Mouse (Mus musculus): ENCODE measurements at regions not wholly inside any gene's neighbourhood (a gene's known extent, or its start where the extent isn't known, plus 50 kb on each side); places are given as distances from the start of the nearest gene placed in this dataset.

- DNase-seq (ENCODE audit: low spot score) = no peak
Observed at GRCm38 (mm10) chr11:57958233-57958632, 50.6 kb upstream of the Larp1 start.

GRCm38 (mm10) chr11:57956909-57957308, 52.0 kb upstream of the Larp1 start:
- no peak for DNase-seq (ENCODE audit: low spot score)

- DNase-seq (ENCODE audit: low spot score) = no peak
Observed at GRCm38 (mm10) chr11:57956076-57956475, 52.8 kb upstream of the Larp1 start.

GRCm38 (mm10) chr11:57955476-57955875, 53.4 kb upstream of the Larp1 start:
- DNase-seq (ENCODE audit: low spot score) = no peak

GRCm38 (mm10) chr11:57954510-57955184, 54.2 kb upstream of the Larp1 start:
- DNase-seq (ENCODE audit: low spot score) = no peak

- no peak for DNase-seq (ENCODE audit: low spot score)
Observed at GRCm38 (mm10) chr11:57953694-57954093, 55.2 kb upstream of the Larp1 start.

- no peak for DNase-seq (ENCODE audit: low spot score)
Observed at GRCm38 (mm10) chr11:57952619-57953018, 56.2 kb upstream of the Larp1 start.

- DNase-seq (ENCODE audit: low spot score) = no peak
Observed at GRCm38 (mm10) chr11:57951541-57952326, 57.1 kb upstream of the Larp1 start.

GRCm38 (mm10) chr11:57950989-57951388, 57.9 kb upstream of the Larp1 start:
- DNase-seq (ENCODE audit: low spot score) = peak; percentile 77

- no peak for DNase-seq (ENCODE audit: low spot score)
Observed at GRCm38 (mm10) chr11:57949067-57949466, 59.8 kb upstream of the Larp1 start.

GRCm38 (mm10) chr11:57947347-57947746, 61.5 kb upstream of the Larp1 start:
- no peak for DNase-seq (ENCODE audit: low spot score)

- DNase-seq (ENCODE audit: low spot score) = peak; percentile 93
Observed at GRCm38 (mm10) chr11:57934391-57934850, 74.4 kb upstream of the Larp1 start.

GRCm38 (mm10) chr11:57933065-57933464, 75.8 kb upstream of the Larp1 start:
- DNase-seq (ENCODE audit: low spot score) = peak; percentile 53

- peak; percentile 63 for DNase-seq (ENCODE audit: low spot score)
Observed at GRCm38 (mm10) chr11:57929506-57929905, 79.4 kb upstream of the Larp1 start.

GRCm38 (mm10) chr11:57920263-57920662, 87.6 kb upstream of the Hand1 start:
- no peak for DNase-seq (ENCODE audit: low spot score)

- no peak for DNase-seq (ENCODE audit: low spot score)
Observed at GRCm38 (mm10) chr11:57918447-57919059, 85.9 kb upstream of the Hand1 start.

GRCm38 (mm10) chr11:57917974-57918373, 85.4 kb upstream of the Hand1 start:
- DNase-seq (ENCODE audit: low spot score) = peak; percentile 32

- DNase-seq (ENCODE audit: low spot score) = peak; percentile 43
Observed at GRCm38 (mm10) chr11:57916016-57916415, 83.4 kb upstream of the Hand1 start.

- DNase-seq (ENCODE audit: low spot score) = no peak
Observed at GRCm38 (mm10) chr11:57913801-57914560, 81.4 kb upstream of the Hand1 start.

GRCm38 (mm10) chr11:57913020-57913699, 80.5 kb upstream of the Hand1 start:
- DNase-seq (ENCODE audit: low spot score) = no peak

- DNase-seq (ENCODE audit: low spot score) = no peak
Observed at GRCm38 (mm10) chr11:57911698-57912283, 79.2 kb upstream of the Hand1 start.
